Mouse (Mus musculus) spleen, adult 2 months (tissue): Measurements from ENCODE around the gene Fkbp3.

Experiments used
- CTCF ChIP-seq: fragments of 200-500 bp; IDR thresholded peaks from 2 replicates; pipeline ENCODE4 v1.5.1; 2011; ENCODE audit warnings: mild to moderate bottlenecking, inconsistent platforms; ENCODE audit not compliant: insufficient read depth, insufficient read length, insufficient replicate concordance; ENCODE audit errors: extremely low read depth
- POLR2A ChIP-seq: fragments of 200-500 bp; IDR thresholded peaks from 2 replicates; pipeline ENCODE4 v1.6.1; 2011; ENCODE audit warnings: low read depth, low read length, inconsistent platforms

DNA sequence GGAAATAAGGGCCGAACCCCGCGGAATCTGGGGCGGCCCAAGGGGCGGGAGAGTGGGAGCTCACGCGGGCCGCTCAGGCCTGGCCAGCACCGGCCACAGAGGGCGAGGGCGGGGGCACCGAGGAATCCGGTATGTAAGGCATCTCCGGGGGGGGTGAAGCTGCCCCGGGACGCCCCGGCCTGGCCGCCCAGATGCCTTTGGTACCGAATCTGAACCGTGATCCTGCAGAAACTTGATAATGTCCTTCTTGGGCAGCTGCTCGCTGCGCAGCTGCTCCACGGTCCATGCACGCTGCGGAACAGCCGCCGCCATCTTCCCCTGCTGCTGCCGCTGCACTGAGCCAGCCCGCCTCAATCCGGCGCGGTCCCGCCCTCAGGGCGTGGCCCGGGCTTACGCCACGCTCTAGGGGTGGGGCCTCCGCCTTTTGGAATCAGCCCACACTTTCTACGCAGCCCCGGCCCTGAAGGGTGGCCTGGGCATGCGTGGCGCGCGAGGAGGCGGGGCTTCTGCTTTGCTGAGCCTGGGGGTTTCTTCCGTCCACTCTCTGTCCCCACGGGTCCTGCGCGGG is at the start of gene Fkbp3:
- TF ChIP-seq CTCF (no peak), POLR2A (peak; percentile 93)
